Mouse (Mus musculus) thymus, postnatal 25 days (tissue): ENCODE measurements around the gene Med12l.

Experiments used
- DNase-seq: peaks from one replicate; pipeline ENCODE4 v3.0.0; 2022

Med12l gene

GRCm38 (mm10) chr3:59141507-59142305, 136.1 kb downstream of the Med12l start:
- no peak for DNase-seq

DNA sequence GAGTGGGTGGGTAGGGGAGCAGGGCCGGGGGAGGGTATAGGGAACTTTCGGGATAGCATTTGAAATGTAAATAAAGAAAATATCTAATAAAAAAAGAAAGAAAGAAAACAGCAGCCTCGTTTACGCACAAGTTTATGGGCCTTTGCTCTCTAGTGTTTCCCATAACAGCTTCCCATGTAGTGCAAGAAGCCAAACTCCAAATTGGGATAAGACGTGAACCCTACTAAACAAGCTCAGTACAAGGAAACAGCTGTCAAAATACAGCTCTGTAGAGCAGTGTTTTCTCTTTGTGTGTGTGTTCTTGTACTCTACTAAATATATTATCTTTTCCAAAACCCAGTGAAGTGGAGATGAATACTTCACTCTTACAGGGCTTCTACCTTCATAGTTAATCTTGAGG, 139.6 kb downstream of the Med12l start:
- no peak for DNase-seq

DNA sequence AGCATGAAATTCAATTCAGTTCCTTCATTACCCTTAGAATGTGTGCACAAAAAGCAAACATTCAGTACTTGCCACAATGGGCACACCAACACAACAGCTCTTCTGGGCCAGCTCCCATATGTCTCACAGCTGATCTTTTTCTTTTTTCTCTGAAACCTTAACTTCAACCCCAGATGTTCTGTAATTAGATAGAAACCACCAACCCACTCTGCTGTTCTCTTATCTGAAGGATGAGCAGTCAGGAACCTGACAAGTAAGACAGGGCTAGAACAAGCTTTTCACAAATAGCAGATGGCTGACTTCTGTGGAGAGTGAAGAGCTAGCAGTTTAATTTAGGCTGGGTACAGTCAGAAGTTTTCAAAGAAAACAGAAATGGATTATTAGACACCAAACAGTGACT, 144.0 kb downstream of the Med12l start:
- no peak for DNase-seq

DNA sequence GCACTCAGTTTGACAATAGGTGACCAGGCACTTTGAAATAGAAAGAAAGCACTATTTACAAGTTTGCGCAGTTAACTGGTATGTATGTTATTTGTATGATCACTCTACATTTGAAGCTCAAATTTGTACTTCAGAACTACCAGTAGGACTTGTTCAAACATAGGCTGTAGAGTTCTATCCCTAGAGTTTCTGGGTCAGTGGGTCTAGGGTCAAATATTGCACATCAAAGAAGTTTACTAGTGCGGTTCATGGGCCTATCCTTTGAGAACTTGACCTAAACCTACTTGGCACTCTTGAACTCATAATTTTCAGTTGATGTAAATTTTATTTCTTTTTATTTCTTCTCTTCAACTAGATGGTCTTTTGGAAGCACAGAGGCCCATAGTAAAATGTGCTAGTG, 145.0 kb downstream of the Med12l start:
- no peak for DNase-seq

DNA sequence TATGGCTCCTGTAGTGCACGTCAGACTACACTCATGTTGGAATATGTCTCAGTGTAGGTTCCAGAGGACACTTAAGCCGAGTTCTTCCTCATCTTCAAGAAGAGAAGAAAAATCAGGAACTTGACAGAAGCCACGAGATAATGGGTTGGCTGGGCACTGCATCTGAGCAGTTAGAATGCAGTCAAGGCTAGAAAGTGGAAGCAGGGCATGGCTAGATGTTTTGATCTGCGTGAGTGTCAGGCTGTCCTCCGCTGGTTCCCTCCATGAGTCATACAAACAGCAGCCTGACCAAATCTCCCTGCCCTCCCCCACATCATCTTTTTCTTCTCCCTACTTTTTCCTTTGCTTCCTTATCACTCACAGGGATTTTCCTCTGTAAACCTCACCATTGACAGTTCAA, 147.8 kb downstream of the Med12l start, which contains the start of gene P2ry14:
TSS of gene P2ry14 (minus strand) at position 195 of the 400 bp plus-strand sequence.
- no peak for DNase-seq

DNA sequence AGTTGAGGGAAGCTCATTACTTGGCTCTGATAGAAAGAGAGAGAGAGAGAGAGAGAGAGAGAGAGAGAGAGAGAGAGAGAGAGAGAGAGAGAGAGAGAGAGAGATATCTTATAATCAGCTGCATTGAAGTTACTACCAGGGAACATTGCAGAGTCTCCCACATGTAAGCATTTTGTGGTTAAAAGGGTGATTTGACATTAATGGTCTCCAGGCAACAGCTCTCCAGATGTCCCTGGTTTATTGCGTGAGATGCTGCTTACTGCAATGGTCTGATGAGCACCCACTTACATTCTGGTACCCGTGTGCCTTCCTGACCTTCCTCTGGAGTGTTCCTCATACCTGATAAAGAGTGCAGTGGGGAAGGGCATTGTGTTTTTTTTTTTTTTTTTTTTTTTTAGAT, 149.3 kb downstream of the Med12l start:
- DNase-seq: no peak

- no peak for DNase-seq
Measured at GRCm38 (mm10) chr3:59155404-59155803, 149.8 kb downstream of the Med12l start.

- no peak for DNase-seq
Measured at GRCm38 (mm10) chr3:59157048-59157447, 151.4 kb downstream of the Med12l start.

DNA sequence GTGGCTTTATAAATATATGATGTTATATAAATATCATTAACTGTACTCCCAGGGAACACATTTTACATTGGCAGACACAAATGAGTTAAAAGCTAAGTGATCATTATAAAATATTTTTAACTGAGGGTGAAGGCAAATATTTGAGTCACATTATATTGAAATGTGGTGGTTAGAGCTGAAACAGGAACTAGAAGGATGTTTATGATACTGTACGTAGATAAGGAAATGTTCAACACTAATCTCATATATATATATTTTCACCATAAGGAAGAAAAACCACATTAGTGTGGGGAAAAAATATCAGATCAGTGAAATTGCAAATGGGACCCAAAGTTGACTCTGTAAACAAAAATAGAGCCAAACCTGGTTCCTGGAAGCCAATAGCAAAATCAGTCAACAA, 154.8 kb downstream of the Med12l start:
- DNase-seq: no peak

- DNase-seq: no peak
Measured at GRCm38 (mm10) chr3:59167417-59168054, 161.9 kb downstream of the Med12l start.

- DNase-seq: no peak
Measured at GRCm38 (mm10) chr3:59168476-59168875, 162.9 kb downstream of the Med12l start.

DNA sequence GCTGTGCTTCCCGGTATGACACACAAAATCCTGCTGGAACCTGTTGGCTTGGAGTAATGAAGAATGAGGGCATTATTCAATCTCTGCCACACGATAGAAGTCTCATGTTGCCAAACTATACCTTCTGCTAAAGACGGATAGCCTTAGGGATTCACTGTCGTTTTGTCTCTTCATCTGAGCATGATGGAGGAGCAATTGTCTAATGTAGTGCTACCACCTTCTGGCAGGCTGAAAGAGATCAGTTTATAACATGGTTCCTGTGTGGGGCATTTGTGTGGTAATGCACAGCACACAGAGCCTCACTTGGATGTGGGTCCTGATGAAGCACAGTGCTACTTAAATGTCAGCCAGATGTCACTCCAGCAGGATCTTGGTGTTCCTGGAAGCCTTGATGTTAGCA, 163.6 kb downstream of the Med12l start:
- DNase-seq: no peak

DNA sequence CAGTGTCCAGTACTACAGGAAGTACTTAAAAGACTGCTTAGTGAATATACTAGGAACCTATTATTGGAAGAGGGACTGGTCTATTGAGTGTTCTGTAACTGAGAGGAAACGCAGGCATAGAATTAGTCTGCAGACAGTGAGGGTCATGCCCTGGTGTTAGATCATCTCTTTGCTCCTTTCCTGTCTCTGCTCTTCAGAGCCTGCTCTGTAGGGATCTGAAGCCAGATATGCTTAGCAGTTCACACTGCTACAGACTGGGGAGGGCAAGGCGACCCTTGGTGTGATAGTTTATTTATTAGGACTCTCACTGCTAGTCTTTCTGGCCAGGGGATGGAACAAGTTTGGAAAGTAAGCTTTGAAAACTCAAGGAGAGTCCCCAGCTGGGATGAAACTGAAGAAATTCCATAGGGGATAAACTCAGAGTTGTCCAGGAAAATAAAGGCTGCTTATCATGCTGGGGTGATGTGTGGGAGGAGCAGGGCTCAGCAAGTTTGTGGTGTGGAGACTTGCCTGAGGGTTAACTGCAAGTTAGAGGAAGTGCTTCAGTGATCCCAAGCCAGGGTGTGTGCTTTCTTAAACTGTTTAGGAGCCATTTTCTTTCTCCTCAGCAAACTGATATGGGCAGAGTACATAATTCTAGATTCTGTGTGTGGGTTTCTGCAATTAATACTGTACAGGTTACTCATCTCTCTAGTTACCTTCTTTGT, 164.4 kb downstream of the Med12l start:
- no peak for DNase-seq

- DNase-seq: peak; percentile 40
Measured at GRCm38 (mm10) chr3:59174426-59175154, 169.0 kb downstream of the Med12l start.

GRCm38 (mm10) chr3:59175234-59175633, 169.6 kb downstream of the Med12l start:
- DNase-seq: peak; percentile 76

GRCm38 (mm10) chr3:59176871-59177270, 171.2 kb downstream of the Med12l start:
- DNase-seq: no peak

DNA sequence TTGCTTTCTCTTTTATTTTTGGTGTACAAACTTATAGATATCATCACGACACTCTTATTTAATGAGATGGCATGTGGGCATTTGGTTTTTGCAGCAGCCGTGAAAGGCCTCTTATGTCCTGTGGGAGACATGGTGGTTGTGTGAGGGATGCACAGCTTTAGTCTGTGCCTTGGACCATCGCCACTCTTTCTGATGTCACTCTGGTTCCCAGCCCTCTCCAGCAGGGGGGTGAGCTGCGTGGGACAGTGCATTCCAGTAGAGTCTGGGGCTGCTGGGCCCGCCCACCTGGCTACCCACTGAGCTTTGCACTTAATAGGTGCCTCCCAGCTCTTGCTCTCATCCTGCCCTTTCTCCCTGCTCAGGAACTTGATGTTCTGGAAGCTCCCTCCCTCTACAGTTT, 175.5 kb downstream of the Med12l start:
- DNase-seq: no peak

DNA sequence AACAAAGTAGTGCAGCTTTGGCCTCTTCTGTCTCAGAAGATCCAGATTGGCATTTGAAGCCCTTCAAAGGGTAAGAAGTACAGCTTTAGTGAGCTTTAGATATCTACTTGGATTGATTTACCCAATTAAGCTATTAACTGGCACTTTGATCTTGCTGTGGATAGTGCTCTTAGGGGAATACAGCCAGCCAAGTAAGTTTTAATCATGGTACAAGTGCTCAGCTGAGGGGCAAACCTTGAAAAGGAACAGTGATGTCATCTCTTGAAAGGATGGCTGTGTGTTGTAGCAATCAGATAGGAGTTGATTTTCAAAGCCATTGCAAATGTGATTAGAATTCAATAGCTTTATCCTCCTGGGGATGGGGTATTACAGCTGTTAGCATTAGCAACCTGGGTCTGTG, 176.5 kb downstream of the Med12l start:
- no peak for DNase-seq

- DNase-seq: no peak
Measured at GRCm38 (mm10) chr3:59185662-59186061, 180.0 kb downstream of the Med12l start.

GRCm38 (mm10) chr3:59187336-59187735, 181.7 kb downstream of the Med12l start:
- DNase-seq: no peak

DNA sequence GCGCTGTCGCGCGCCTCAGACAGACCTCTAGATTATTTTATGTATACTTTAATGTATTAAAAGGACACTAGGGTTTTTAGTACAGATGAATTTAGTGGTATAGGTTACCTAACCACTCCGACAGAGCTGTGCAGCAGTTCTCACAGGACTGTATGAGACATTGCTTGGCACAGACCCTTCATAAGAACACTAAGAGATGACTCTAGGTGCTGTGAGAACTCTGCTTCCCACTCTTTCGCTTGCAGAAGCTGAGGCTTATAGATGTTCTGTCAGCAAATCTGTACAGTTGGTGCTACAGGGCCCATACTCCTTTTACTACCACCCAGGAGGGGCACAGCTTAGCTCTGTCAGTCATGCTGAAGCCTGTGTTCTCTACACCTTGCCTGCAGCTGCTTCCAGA, 186.0 kb downstream of the Med12l start:
- no peak for DNase-seq

- no peak for DNase-seq
Measured at GRCm38 (mm10) chr3:59194099-59194498, 188.5 kb downstream of the Med12l start.

DNA sequence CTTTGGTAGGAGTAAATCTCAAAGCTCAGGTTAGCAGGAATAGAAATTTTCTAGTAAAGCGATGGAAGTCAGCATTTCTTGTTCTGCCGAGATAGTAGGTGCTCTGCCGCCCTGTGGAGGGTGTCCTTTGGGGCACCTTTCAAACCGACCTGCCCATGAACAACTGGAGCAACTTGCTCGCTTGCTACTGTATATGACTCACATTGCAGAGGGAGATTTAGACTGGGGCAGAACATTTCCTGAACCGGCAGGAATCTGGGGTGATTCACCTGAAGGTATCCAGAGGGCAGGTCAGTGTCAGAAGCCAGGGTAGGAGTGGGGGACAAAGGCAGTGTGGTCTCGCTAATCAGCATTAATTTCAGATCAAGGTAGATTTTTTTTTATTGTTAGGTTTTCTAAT, 189.3 kb downstream of the Med12l start, which contains the start of gene Gpr87:
TSS of gene Gpr87 (minus strand) at position 167 of the 400 bp plus-strand sequence.
- no peak for DNase-seq
